ENCODE assay signal across 8 mouse cellular contexts in genomic region chr1:171287136-171288081, GRCm38 (mm10). TPM values are rescaled to one million over a fixed set of nuclear protein-coding genes. Genes with fewer than 3 reads are reported as not detected.
DNase-seq lines count a peak whose midpoint lies in the region; ATAC-seq and TF ChIP-seq lines count a peak whose summit lies in the region.

TSS of gene Usp21 (minus strand) at chr1:171287991.

- peaks cover 26% of the 10 kb centered on the region for H3K4me1 ChIP-seq in forebrain, embryonic 15.5 days
- H3K4me1 ChIP-seq in lung, adult 2 months (ENCODE audit: control insufficient read depth, insufficient read depth, low read length), result peaks cover 4% of the 10 kb centered on the region

- peak; percentile 95 for DNase-seq in ES-CJ7 (ENCODE audit: low read depth, low spot score)
- peak; percentile 94 for DNase-seq in cerebellum, adult 11 months
- DNase-seq in heart, postnatal 25 days (ENCODE audit: low spot score), result peak; percentile 91
- peak; percentile 94 to 97 for DNase-seq in layer of hippocampus, adult 18-20 months (ENCODE audit: low spot score in 2 of 2)
- DNase-seq in lung, adult 2 months, result peak; percentile 88
- DNase-seq in thymus, adult 18-20 months, result peak; percentile 88 to 89

- no peaks in the 10 kb centered on the region for H3K9me3 ChIP-seq in forebrain, embryonic 15.5 days

- no peaks in the 10 kb centered on the region for H3K27me3 ChIP-seq in forebrain, embryonic 15.5 days

- TF ChIP-seq CTCF in lung, adult 2 months (IDR thresholded peaks at IDR 0.05; ENCODE audit: insufficient read depth, low read length), result no peak

- peak within 1 kb of the TSS; percentile 52 for H3K4me2 ChIP-seq in forebrain, embryonic 15.5 days (replicated peaks)

- H3K4me3 ChIP-seq in forebrain, embryonic 15.5 days, result peak within 1 kb of the TSS; percentile 74
- H3K4me3 ChIP-seq in lung, adult 2 months (replicated peaks; ENCODE audit: extremely low read depth, low read depth, low read length), result peak within 1 kb of the TSS; percentile 92

- intact Hi-C loops in heart, postnatal 25 days (cut with DNase I), result no loop called here

- peaks cover 35% of the 10 kb centered on the region for H3K36me3 ChIP-seq in forebrain, embryonic 15.5 days

- WGBS in forebrain, embryonic 15.5 days, result under 1% methylated on average over 49 of the region's 49 CpGs
- WGBS in lung, adult 2 months, result 1% methylated on average over 49 of the region's 49 CpGs

- peak within 1 kb of the TSS; percentile 92 for H3K27ac ChIP-seq in forebrain, embryonic 15.5 days (replicated peaks)

- peak; percentile 68; the same call in 1 of the 2 replicates for TF ChIP-seq POLR2A in lung, adult 2 months (IDR thresholded peaks at IDR 0.05; ENCODE audit: borderline replicate concordance, extremely low read depth, low read depth, low read length)

- ATAC-seq in forebrain, embryonic 15.5 days (replicated peaks), result peak; percentile 95
- ATAC-seq in neutrophil, adult 5-6 weeks (ENCODE audit: extremely low read depth, insufficient number of reproducible peaks, low FRiP score, poor library complexity, severe bottlenecking), result peak; percentile 97

- peak within 1 kb of the TSS; percentile 88 for H3K9ac ChIP-seq in forebrain, embryonic 15.5 days (replicated peaks)

RNA-seq across cellular contexts. Expression of gene Usp21, which starts in this region (rescaled TPM):
- polyA plus RNA-seq in forebrain, embryonic 15.5 days (2015; fragmentation: Nextera tagmentation; extraction: Ambion mirVana), result 132 and 135 TPM in 2 replicates
- total RNA-seq in heart, postnatal 25 days (2021), result 10 to 100 TPM; 19.7 to 21.3 TPM
- 10 to 100 TPM; 60.9 to 61.3 TPM for total RNA-seq in layer of hippocampus, adult 18-20 months (2021)
- polyA plus RNA-seq in lung, adult 2 months (2012; rRNA removed), result 42.3 and 51.2 TPM in 2 replicates
- total RNA-seq in neutrophil, adult 5-6 weeks (2017), result 45.5 and 45.7 TPM in 2 replicates

Comparison
In these comparisons a context has a peak if more than half of its experiments do, and no peak if none do; other contexts are left out.
1. Peak in every context shown above with its lines: DNase-seq, ATAC-seq, H3K4me3 ChIP-seq and H3K27ac ChIP-seq.